Mouse (Mus musculus) left cerebral cortex, postnatal 36 days (tissue): ENCODE results near the gene Nup155. TPM values are rescaled to one million over a fixed set of nuclear protein-coding genes. Genes with fewer than 3 reads are reported as not detected.

Experiments
- DNase-seq, 2 experiments: peaks; one replicate each; pipeline ENCODE4 v3.0.0; 2021 to 2022; ENCODE audit warnings: low spot score in 2 of 2, mixed read lengths in 1 of 2
- intact Hi-C: fragments of 180-260 bp; cut with DNase I; formaldehyde crosslinking; loops from one replicate; pipeline ENCODE4 v1.15.1; 2025
- total RNA-seq, 2 experiments: library from RNA; stranded (reverse); gene quantifications; 2 replicates each; pipeline ENCODE4 v1.2.3; 2021

Nup155 gene
- total RNA-seq, 2 experiments from 2014 or later, result 15.5 to 22.8 TPM

DNA sequence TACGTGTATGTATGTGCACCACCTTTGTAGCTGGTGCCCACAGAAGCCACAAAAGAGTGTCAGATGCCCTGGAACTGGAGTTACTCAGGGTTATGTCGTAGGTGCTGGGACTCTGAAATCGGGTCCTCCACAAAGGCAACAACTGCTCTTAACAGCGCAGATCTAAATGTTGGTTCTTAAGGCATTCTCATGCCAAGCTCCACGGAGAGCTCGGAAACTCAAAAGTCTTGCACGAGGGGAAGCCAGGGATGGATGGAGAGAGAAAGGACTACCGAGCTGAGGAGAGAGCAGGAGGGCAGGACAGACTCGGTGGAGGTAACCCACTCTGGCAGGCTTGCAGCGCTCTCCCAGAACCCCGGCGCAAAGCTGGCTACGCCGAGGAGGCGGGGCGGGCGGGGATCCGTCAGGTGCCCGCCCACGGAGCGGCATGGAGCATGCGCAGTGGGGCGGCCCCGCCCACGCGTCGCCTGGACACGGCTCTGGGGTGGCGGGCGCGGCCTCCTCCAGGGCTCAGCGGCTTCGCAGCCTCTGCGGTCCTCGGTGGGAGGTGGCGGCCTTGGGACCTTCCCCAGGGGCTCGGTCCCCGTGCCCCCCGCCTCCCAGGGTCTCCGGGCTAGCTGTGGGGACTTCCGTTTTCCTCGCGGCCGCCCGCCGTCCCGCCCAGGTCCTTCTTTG is 59.7 kb downstream of the Nup155 start, which contains the start of gene Cplane1:
Gene Cplane1 (plus strand): TSS at position 516 of the 675 bp plus-strand sequence.
- intact Hi-C loops, result no loop called here
- DNase-seq, result peak; percentile 90 to 94

- intact Hi-C loops, result no loop called here
- no peak for DNase-seq
Observed at GRCm38 (mm10) chr15:8169266-8169746, 60.2 kb downstream of the Nup155 start.

GRCm38 (mm10) chr15:8189563-8189962 is 80.5 kb downstream of the Nup155 start:
- no peak for DNase-seq
- intact Hi-C loops, result no loop called here

DNA sequence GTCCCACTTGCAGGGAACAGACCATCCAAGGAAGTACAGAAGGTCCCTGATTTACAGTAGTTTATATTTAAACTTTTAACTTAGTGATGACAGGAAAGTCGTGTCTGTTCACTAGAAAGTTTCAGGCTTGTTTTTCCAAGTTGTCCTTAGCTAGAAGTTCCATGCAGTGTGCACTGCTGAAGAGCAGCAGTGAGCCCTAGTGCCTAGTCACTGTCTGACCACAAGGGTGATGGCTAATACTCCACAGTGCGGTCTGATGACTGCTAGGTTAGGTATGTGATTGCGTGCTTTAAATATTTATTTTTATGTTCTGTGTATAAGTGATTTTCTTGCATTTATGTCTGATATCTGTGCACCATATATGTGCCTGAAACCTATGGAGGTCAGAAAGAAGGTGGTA is 81.4 kb downstream of the Nup155 start:
- intact Hi-C loops, result no loop called here
- DNase-seq, result no peak

DNA sequence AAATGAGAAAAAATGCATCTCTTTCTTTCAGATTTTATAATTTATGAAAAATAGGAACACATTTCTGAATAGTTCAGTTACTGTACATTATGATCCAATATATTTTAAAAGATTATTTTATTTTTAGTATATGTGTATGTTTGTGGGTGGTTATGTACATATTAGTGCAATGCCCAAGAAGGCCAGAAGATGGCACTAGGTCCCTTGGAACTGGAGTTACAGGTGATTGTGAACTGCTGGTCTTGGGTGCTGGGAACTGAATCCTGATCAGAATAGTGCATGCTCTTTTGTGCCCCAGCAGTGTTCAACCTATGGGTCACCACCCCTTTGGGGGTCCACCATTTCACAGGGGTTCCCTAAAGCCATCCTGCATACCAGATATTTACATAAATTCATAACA is 91.2 kb downstream of the Nup155 start:
- DNase-seq, result no peak
- intact Hi-C loops, result no loop called here

DNA sequence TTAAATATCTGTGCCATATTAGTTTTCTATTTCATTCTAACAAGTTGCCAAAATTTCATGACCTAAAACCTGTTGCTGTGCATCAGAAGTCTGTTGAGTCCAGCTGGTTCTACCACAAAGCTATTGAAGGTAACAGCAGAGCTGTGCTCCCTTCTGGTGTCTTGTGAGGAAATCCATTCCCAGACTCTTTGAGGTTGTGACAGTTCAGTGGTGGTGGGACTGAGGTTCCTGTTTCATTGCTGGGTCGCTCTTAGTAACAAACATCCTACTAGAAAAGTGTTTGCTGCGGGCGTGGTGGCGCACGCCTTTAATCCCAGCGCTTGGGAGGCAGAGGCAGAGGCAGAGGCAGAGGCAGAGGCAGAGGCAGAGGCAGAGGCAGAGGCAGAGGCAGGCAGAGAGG is 99.3 kb downstream of the Nup155 start:
- intact Hi-C loops, result no loop called here
- no peak for DNase-seq

Other genes starting within 250 kb of the Nup155 start
- 10 to 100 TPM; 31.5 to 36.0 TPM for gene Wdr70, start 10.1 kb upstream of the Nup155 start, total RNA-seq
- gene Cplane1, start 59.8 kb downstream of the Nup155 start, total RNA-seq, result 10 to 100 TPM; 23.4 to 41.2 TPM